Mouse (Mus musculus) c-Kit-positive CD71-positive TER-119-negative erythroid progenitor cells, embryonic 14.5 days (primary cell): ENCODE results near the gene C2cd4a.

Experiments
- DNase-seq: peaks from one replicate; pipeline ENCODE4 v3.0.0-alpha.2; 2013; ENCODE audit warnings: low read depth

The C2cd4a gene

GRCm38 (mm10) chr9:67832046-67832605, at the start of gene C2cd4a:
TSS of gene C2cd4a (minus strand) at chr9:67832330.
- no peak for DNase-seq

- DNase-seq, result peak; percentile 72
Measured at GRCm38 (mm10) chr9:67878197-67878769, 46.2 kb upstream of the C2cd4a start.

GRCm38 (mm10) chr9:67877081-67877718, 45.1 kb upstream of the C2cd4a start:
- DNase-seq, result peak; percentile 79

- no peak for DNase-seq
Measured at GRCm38 (mm10) chr9:67875337-67875736, 43.2 kb upstream of the C2cd4a start.

- DNase-seq, result peak; percentile 67
Measured at GRCm38 (mm10) chr9:67874522-67875222, 42.5 kb upstream of the C2cd4a start.

GRCm38 (mm10) chr9:67869691-67870450, 37.7 kb upstream of the C2cd4a start:
- peak; percentile 60 for DNase-seq

- no peak for DNase-seq
Measured at GRCm38 (mm10) chr9:67867411-67867810, 35.3 kb upstream of the C2cd4a start.

- no peak for DNase-seq
Measured at GRCm38 (mm10) chr9:67865411-67865810, 33.3 kb upstream of the C2cd4a start.

GRCm38 (mm10) chr9:67864011-67864410, 31.9 kb upstream of the C2cd4a start:
- DNase-seq, result no peak

- DNase-seq, result no peak
Measured at GRCm38 (mm10) chr9:67863332-67863731, 31.2 kb upstream of the C2cd4a start.

- no peak for DNase-seq
Measured at GRCm38 (mm10) chr9:67860273-67860672, 28.1 kb upstream of the C2cd4a start.

- no peak for DNase-seq
Measured at GRCm38 (mm10) chr9:67851150-67851549, 19.0 kb upstream of the C2cd4a start.

- DNase-seq, result no peak
Measured at GRCm38 (mm10) chr9:67849846-67850245, 17.7 kb upstream of the C2cd4a start.

- no peak for DNase-seq
Measured at GRCm38 (mm10) chr9:67849397-67849796, 17.3 kb upstream of the C2cd4a start.

- no peak for DNase-seq
Measured at GRCm38 (mm10) chr9:67847606-67848005, 15.5 kb upstream of the C2cd4a start.

- DNase-seq, result no peak
Measured at GRCm38 (mm10) chr9:67846089-67846488, 14.0 kb upstream of the C2cd4a start.

GRCm38 (mm10) chr9:67845648-67846047, 13.5 kb upstream of the C2cd4a start:
- no peak for DNase-seq

GRCm38 (mm10) chr9:67845012-67845411, 12.9 kb upstream of the C2cd4a start:
- DNase-seq, result no peak

- no peak for DNase-seq
Measured at GRCm38 (mm10) chr9:67842797-67843196, 10.7 kb upstream of the C2cd4a start.

- DNase-seq, result no peak
Measured at GRCm38 (mm10) chr9:67839981-67840859, 8.1 kb upstream of the C2cd4a start, which contains the start of gene Vps13c. TSS of gene Vps13c (plus strand) at chr9:67840396.

- no peak for DNase-seq
Measured at GRCm38 (mm10) chr9:67837311-67837710, 5.2 kb upstream of the C2cd4a start.
